Mouse (Mus musculus): ENCODE measurements around the gene Crxos. TPM values are rescaled to one million over a fixed set of nuclear protein-coding genes. Genes with fewer than 3 reads are reported as not detected.

The Crxos gene
- total and polyA plus RNA-seq, 3 experiments = 1.1 to 1.5 TPM; not detected in 1

GRCm38 (mm10) chr7:15937491-15937890, 55.1 kb downstream of the Crxos start:
- no peak for TF ChIP-seq MAFK (IDR thresholded peaks at IDR 0.05; ENCODE audit: insufficient replicate concordance, low read length)
- no peak for TF ChIP-seq CHD1 (IDR thresholded peaks at IDR 0.05; ENCODE audit: low read depth, low read length)
- no peak for TF ChIP-seq JUND (conservative IDR thresholded peaks at IDR 0.05; ENCODE audit: low read depth, low read length)
- TF ChIP-seq RAD21 (IDR thresholded peaks at IDR 0.05; ENCODE audit: low read depth, low read length) = no peak
- TF ChIP-seq E2F4 (IDR thresholded peaks at IDR 0.05; ENCODE audit: insufficient replicate concordance, low read depth, low read length) = no peak
- TF ChIP-seq POLR2AphosphoS2 (IDR thresholded peaks at IDR 0.05; ENCODE audit: low read depth, low read length) = no peak
- TF ChIP-seq ZKSCAN1 (IDR thresholded peaks at IDR 0.05; ENCODE audit: borderline replicate concordance, low read depth, low read length) = no peak
- TF ChIP-seq SMC3 (IDR thresholded peaks at IDR 0.05; ENCODE audit: low read depth, low read length) = no peak
- H3K27ac ChIP-seq (ENCODE audit: insufficient read depth, low read depth) = no peak overlapping the region
- in situ Hi-C loops (cut with MboI; ENCODE audit: low pct_ligation_motif_present, low pct_unique_long_range_greater_than_20kb, low sequenced_read_pairs) = loop anchor here (25.0 kb wide), 1 partner anchor 850 kb away; the partner anchor contains the start of gene Slc1a5
- no peak for DNase-seq (ENCODE audit: extremely low read depth)
- H3K9ac ChIP-seq (ENCODE audit: insufficient read depth, low read depth) = no peak overlapping the region
- H3K4me3 ChIP-seq (replicated peaks in 1 of 3; ENCODE audit: low read depth in 2 of 3, low read length in 2 of 3, poor library complexity in 1 of 3) = no peak overlapping the region
- H3K79me2 ChIP-seq (replicated peaks; ENCODE audit: control insufficient read depth, extremely low read depth, insufficient read depth, poor library complexity, severe bottlenecking) = no peaks in the 10 kb centered on the region
- H3K4me1 ChIP-seq (ENCODE audit: control insufficient read depth in 1 of 2, insufficient read depth in 2 of 2) = no peaks in the 10 kb centered on the region
- H3K27me3 ChIP-seq (replicated peaks) = no peaks in the 10 kb centered on the region
- dilution Hi-C loops (cut with MboI; ENCODE audit: extremely low pct_ligation_motif_present, extremely low pct_unique_long_range_greater_than_20kb, low sequenced_read_pairs) = no loop called here
- peaks cover 53 to 73% of the 10 kb centered on the region in 2 experiments for H3K36me3 ChIP-seq (replicated peaks in 1 of 2; ENCODE audit: control insufficient read depth in 1 of 2, insufficient read depth in 1 of 2, low read length in 1 of 2)
- no peak overlapping the region for H3K4me2 ChIP-seq (ENCODE audit: insufficient read depth, low read depth, poor library complexity, severe bottlenecking)
- no peaks in the 10 kb centered on the region for H3K9me3 ChIP-seq (replicated peaks; ENCODE audit: low read length)

DNA sequence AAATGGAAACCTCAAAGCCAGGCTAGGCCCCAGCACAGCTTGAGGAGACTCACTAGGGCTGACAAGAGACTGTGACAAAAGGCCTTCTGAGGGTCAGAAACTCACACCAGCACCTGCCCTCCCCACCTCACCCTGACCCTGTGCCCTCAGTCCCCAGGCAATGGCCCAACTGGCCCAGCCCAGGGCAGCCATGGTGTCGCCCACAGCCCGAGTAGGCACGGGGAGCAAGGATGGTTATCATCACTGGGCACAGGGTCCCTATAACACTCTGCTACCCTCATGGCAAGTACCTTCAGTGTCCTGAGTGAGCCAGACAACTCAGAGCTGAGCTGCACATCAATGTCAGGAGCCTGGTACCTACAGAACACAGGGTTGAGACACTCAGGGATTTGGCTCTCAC, 56.2 kb downstream of the Crxos start:
- TF ChIP-seq ETS1 (conservative IDR thresholded peaks at IDR 0.05; ENCODE audit: low read depth, low read length) (no peak), USF1 (IDR thresholded peaks at IDR 0.05; ENCODE audit: low read depth, low read length) (no peak), NRF1 (IDR thresholded peaks at IDR 0.05; ENCODE audit: low read depth, low read length) (no peak), HCFC1 (IDR thresholded peaks at IDR 0.05; ENCODE audit: low read depth, low read length) (no peak), CHD1 (IDR thresholded peaks at IDR 0.05; ENCODE audit: low read depth, low read length) (no peak), POLR2AphosphoS2 (IDR thresholded peaks at IDR 0.05; ENCODE audit: low read depth, low read length) (no peak), MEF2A (IDR thresholded peaks at IDR 0.05; ENCODE audit: borderline replicate concordance, low read depth, low read length) (no peak), MYC (IDR thresholded peaks at IDR 0.05; ENCODE audit: low read depth, low read length) (no peak), CHD2 (IDR thresholded peaks at IDR 0.05; ENCODE audit: low read length) (no peak), RAD21 (IDR thresholded peaks at IDR 0.05; ENCODE audit: low read depth, low read length) (no peak)
- Histone ChIP-seq H3K4me1 (ENCODE audit: control insufficient read depth in 1 of 2, insufficient read depth in 2 of 2) (peaks cover 0 to 2% of the 10 kb centered on the region in 2 experiments; a peak in 2 of 4 replicates), H3K79me2 (replicated peaks; ENCODE audit: control insufficient read depth, extremely low read depth, insufficient read depth, poor library complexity, severe bottlenecking) (peaks cover 9% of the 10 kb centered on the region), H3K27me3 (replicated peaks) (no peaks in the 10 kb centered on the region), H3K4me2 (ENCODE audit: insufficient read depth, low read depth, poor library complexity, severe bottlenecking) (no peak overlapping the region), H3K9ac (ENCODE audit: insufficient read depth, low read depth) (no peak overlapping the region), H3K27ac (ENCODE audit: insufficient read depth, low read depth) (no peak overlapping the region), H3K36me3 (replicated peaks in 1 of 2; ENCODE audit: control insufficient read depth in 1 of 2, insufficient read depth in 1 of 2, low read length in 1 of 2) (peaks cover 63 to 84% of the 10 kb centered on the region in 2 experiments), H3K9me3 (replicated peaks; ENCODE audit: low read length) (no peaks in the 10 kb centered on the region), H3K4me3 (replicated peaks in 1 of 3; ENCODE audit: low read depth in 2 of 3, low read length in 2 of 3, poor library complexity in 1 of 3) (no peak overlapping the region)
- dilution Hi-C loops (cut with MboI; ENCODE audit: extremely low pct_ligation_motif_present, extremely low pct_unique_long_range_greater_than_20kb, low sequenced_read_pairs) (no loop called here), in situ Hi-C loops (cut with MboI; ENCODE audit: low pct_ligation_motif_present, low pct_unique_long_range_greater_than_20kb, low sequenced_read_pairs) (loop anchor here (25.0 kb wide), 1 partner anchor 849 kb away; the partner anchor contains the start of gene Slc1a5)
- no peak for DNase-seq (ENCODE audit: extremely low read depth)
